Mouse (Mus musculus): ENCODE measurements at regions not wholly inside any gene's neighbourhood (a gene's known extent, or its start where the extent isn't known, plus 50 kb on each side); places are given as distances from the start of the nearest gene placed in this dataset.

GRCm38 (mm10) chr17:76008011-76008410 is 456.3 kb upstream of the Fam98a start:
- no peak for TF ChIP-seq POLR2A (IDR thresholded peaks at IDR 0.05; ENCODE audit: borderline replicate concordance, control insufficient read depth, low read depth, low read length)
- TF ChIP-seq CTCF (IDR thresholded peaks at IDR 0.05; ENCODE audit: control insufficient read depth, insufficient read depth, low read length) = no peak

All from bone marrow, adult 2 months (tissue).